Mouse (Mus musculus): ENCODE results near the gene Ptdss2. TPM values are rescaled to one million over a fixed set of nuclear protein-coding genes. Genes with fewer than 3 reads are reported as not detected.
A peak's percentile ranks its signal among the peaks of the same experiment; 100 is the strongest.

Ptdss2 gene
- total and polyA plus RNA-seq, 2 experiments from 2014 or later, result 19.6 to 90.9 TPM

DNA sequence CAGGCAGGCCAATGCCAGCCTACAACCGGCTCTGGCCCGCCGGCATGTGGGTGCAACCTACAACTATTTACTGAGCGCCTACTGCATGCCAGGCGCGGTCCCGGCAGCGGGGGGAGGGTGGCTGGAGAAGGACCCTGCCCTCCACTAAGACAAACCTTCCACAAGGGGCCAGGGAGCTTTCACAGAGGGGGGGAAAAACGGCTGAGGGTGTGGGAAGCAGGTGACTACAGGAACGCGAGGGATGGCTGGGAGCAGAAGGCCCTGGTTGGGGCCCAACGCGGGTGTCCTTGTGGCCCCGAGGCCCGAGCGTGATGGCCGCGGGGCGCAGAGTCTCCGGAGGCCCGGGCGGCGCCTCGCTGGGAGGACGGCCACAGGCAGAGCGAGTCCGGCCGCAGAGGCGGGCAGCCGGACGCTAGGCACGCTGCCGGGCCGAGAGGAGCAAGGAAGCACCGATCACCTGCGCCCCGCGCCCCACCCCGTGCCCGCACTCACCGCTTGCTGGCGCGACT, 71.2 kb downstream of the Ptdss2 start:
- peak overlapping the region; percentile 96 for H3K4me3 ChIP-seq (ENCODE audit: low read depth, low read length)
- H3K36me3 ChIP-seq (ENCODE audit: insufficient read depth, low read length), result peaks cover 33% of the 10 kb centered on the region
- TF ChIP-seq CTCF (IDR thresholded peaks at IDR 0.05), result 0 out of 2 replicates have a peak, but pooled peaks have one; percentile 6
- ATAC-seq (ENCODE audit: low FRiP score) (peak; percentile 20), DNase-seq (ENCODE audit: low spot score) (peak; percentile 14)
- WGBS, result under 1% methylated on average over 34 of the region's 43 CpGs
- H3K9me3 ChIP-seq (ENCODE audit: low read length), result no peaks in the 10 kb centered on the region
- peak overlapping the region; percentile 65 for H3K4me2 ChIP-seq (ENCODE audit: low read depth, low read length, poor library complexity, severe bottlenecking)
- H3K4me1 ChIP-seq (ENCODE audit: insufficient read depth, low read length), result peaks cover 8% of the 10 kb centered on the region; the same call in 1 of the 2 replicates
- H3K9ac ChIP-seq (replicated peaks; ENCODE audit: low read length, poor library complexity, severe bottlenecking), result peak overlapping the region; percentile 94
- no peaks in the 10 kb centered on the region for H3K27me3 ChIP-seq (ENCODE audit: insufficient read depth, low read length)
- H3K27ac ChIP-seq (ENCODE audit: low read depth, low read length), result peak overlapping the region; percentile 85

DNA sequence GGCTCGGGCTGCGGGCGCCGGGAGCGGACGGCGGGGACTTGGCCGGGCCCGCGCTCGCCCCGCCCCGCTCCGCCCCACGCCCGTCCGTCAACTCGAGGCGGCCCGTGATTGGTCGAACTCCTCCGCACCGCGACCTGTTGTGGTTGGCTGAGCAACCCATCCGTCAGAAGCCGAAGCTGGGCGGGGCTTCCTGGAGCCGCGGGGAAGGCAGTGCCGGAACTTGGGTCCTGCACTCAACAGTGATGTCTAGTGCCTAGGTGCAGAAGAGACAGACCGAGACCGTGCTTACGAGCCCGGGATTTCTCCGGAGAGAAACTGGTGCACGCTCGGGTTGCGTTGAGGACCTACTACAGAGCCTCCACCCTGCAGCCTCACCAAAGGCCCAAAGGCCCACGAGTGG, 71.8 kb downstream of the Ptdss2 start, which contains the start of the genes Hras and Lrrc56:
Gene Hras (minus strand): TSS at position 58 of the 400 bp plus-strand sequence.
Gene Lrrc56 (plus strand): TSS at position 210 of the 400 bp plus-strand sequence.
- ATAC-seq (ENCODE audit: low FRiP score), result peak; percentile 93
- H3K4me3 ChIP-seq (ENCODE audit: low read depth, low read length), result peak within 1 kb of the TSS; percentile 96
- peak within 1 kb of the TSS; percentile 85 for H3K27ac ChIP-seq (ENCODE audit: low read depth, low read length)
- no peaks in the 10 kb centered on the region for H3K27me3 ChIP-seq (ENCODE audit: insufficient read depth, low read length)
- TF ChIP-seq CTCF (IDR thresholded peaks at IDR 0.05), result no peak
- H3K36me3 ChIP-seq (ENCODE audit: insufficient read depth, low read length), result peaks cover 33% of the 10 kb centered on the region
- H3K9me3 ChIP-seq (ENCODE audit: low read length), result no peaks in the 10 kb centered on the region
- H3K4me2 ChIP-seq (ENCODE audit: low read depth, low read length, poor library complexity, severe bottlenecking), result peak within 1 kb of the TSS; percentile 65
- H3K9ac ChIP-seq (replicated peaks; ENCODE audit: low read length, poor library complexity, severe bottlenecking), result peak within 1 kb of the TSS; percentile 94
- under 1% methylated on average over 27 of the region's 39 CpGs for WGBS
- peaks cover 8% of the 10 kb centered on the region; the same call in 1 of the 2 replicates for H3K4me1 ChIP-seq (ENCODE audit: insufficient read depth, low read length)
- peak; percentile 98 for DNase-seq (ENCODE audit: low spot score)

DNA sequence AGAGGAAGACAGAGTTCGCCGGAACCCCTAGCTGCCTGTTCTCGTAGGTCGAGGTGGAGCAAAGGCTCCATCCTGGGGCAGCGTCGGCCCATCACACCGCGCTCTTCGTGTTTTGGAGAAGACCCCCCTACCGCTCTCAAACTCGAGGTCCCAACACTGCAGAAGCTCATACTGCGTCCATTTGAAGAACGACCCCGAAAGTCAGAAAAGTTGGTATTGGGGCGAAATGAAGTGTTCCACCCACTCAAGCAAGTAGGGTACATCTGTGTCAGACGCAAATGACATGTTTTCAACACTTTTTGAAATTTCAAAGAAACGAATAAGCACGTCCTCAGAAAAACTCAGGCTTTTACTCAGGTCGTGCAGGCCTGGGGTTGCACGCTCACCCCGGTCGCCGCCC, 72.2 kb downstream of the Ptdss2 start:
- Histone ChIP-seq H3K4me3 (ENCODE audit: low read depth, low read length) (peak overlapping the region; percentile 96), H3K9ac (replicated peaks; ENCODE audit: low read length, poor library complexity, severe bottlenecking) (peak overlapping the region; percentile 14; the same call in 1 of the 2 replicates), H3K9me3 (ENCODE audit: low read length) (no peaks in the 10 kb centered on the region), H3K4me2 (ENCODE audit: low read depth, low read length, poor library complexity, severe bottlenecking) (peak overlapping the region; percentile 65), H3K27ac (ENCODE audit: low read depth, low read length) (0 out of 2 replicates have a peak overlapping the region, but pooled peaks have one; percentile 55), H3K27me3 (ENCODE audit: insufficient read depth, low read length) (no peaks in the 10 kb centered on the region), H3K36me3 (ENCODE audit: insufficient read depth, low read length) (peaks cover 30% of the 10 kb centered on the region), H3K4me1 (ENCODE audit: insufficient read depth, low read length) (peaks cover 8% of the 10 kb centered on the region; the same call in 1 of the 2 replicates)
- WGBS, result under 1% methylated on average over 23 of the region's 23 CpGs
- DNase-seq (ENCODE audit: low spot score), result no peak
- ATAC-seq (ENCODE audit: low FRiP score), result no peak
- no peak for TF ChIP-seq CTCF (IDR thresholded peaks at IDR 0.05)

DNA sequence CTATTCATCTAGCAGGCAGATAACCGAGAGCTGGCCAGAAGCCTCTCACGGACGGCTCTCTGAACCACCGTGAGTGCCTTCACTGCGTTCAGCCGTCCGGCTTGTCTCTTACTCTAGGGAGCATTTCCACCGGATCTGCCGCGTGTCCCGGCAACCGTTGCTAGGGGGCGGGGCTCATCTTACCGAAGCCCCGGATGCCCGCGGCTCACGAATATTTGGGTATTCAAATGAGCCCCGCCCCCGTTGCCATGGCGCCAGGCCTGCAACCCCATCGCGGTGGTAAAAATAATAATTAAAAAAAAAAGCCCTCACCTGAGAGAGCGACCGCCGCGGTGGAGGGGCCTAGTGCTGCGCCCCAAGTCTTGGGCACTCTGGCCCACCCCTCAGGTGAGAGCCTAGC, 72.6 kb downstream of the Ptdss2 start:
- Histone ChIP-seq H3K9ac (replicated peaks; ENCODE audit: low read length, poor library complexity, severe bottlenecking) (peak overlapping the region; percentile 14; the same call in 1 of the 2 replicates), H3K27ac (ENCODE audit: low read depth, low read length) (peak overlapping the region; percentile 47; the same call in 1 of the 2 replicates), H3K27me3 (ENCODE audit: insufficient read depth, low read length) (no peaks in the 10 kb centered on the region), H3K9me3 (ENCODE audit: low read length) (no peaks in the 10 kb centered on the region), H3K36me3 (ENCODE audit: insufficient read depth, low read length) (peaks cover 26% of the 10 kb centered on the region), H3K4me2 (ENCODE audit: low read depth, low read length, poor library complexity, severe bottlenecking) (peak overlapping the region; percentile 65), H3K4me1 (ENCODE audit: insufficient read depth, low read length) (peaks cover 8% of the 10 kb centered on the region; the same call in 1 of the 2 replicates), H3K4me3 (ENCODE audit: low read depth, low read length) (peak overlapping the region; percentile 96)
- DNase-seq (ENCODE audit: low spot score) (peak; percentile 92), ATAC-seq (ENCODE audit: low FRiP score) (peak; percentile 48)
- TF ChIP-seq CTCF (IDR thresholded peaks at IDR 0.05), result no peak
- under 1% methylated on average over 28 of the region's 28 CpGs for WGBS

DNA sequence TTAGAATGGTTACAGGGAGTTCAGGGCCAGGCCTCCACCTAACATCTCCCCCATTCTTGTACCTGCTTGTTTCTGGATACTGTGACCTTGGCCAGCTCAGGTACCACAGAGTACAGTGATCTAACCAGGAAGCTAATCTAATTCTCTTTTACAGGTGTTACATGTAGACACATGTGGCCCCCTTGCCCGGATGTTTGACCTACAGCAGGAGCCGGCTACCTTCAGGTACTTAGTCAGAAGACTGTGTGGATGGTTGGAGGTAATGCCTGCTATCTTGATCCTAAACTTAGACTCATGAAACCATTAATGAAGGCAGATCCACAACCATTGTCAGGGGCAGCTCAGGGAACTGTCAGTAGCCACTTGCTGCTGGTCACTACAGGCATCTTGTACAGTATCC, 73.6 kb downstream of the Ptdss2 start:
- Histone ChIP-seq H3K27ac (ENCODE audit: low read depth, low read length) (no peak overlapping the region), H3K4me1 (ENCODE audit: insufficient read depth, low read length) (peaks cover 8% of the 10 kb centered on the region; the same call in 1 of the 2 replicates), H3K9ac (replicated peaks; ENCODE audit: low read length, poor library complexity, severe bottlenecking) (no peak overlapping the region), H3K36me3 (ENCODE audit: insufficient read depth, low read length) (peaks cover 17% of the 10 kb centered on the region), H3K4me2 (ENCODE audit: low read depth, low read length, poor library complexity, severe bottlenecking) (0 out of 2 replicates have a peak overlapping the region, but pooled peaks have one; percentile 65), H3K4me3 (ENCODE audit: low read depth, low read length) (no peak overlapping the region), H3K9me3 (ENCODE audit: low read length) (no peaks in the 10 kb centered on the region), H3K27me3 (ENCODE audit: insufficient read depth, low read length) (no peaks in the 10 kb centered on the region)
- 93% methylated on average over 2 of the region's 2 CpGs for WGBS
- TF ChIP-seq CTCF (IDR thresholded peaks at IDR 0.05), result no peak
- no peak for DNase-seq (ENCODE audit: low spot score)
- no peak for ATAC-seq (ENCODE audit: low FRiP score)

DNA sequence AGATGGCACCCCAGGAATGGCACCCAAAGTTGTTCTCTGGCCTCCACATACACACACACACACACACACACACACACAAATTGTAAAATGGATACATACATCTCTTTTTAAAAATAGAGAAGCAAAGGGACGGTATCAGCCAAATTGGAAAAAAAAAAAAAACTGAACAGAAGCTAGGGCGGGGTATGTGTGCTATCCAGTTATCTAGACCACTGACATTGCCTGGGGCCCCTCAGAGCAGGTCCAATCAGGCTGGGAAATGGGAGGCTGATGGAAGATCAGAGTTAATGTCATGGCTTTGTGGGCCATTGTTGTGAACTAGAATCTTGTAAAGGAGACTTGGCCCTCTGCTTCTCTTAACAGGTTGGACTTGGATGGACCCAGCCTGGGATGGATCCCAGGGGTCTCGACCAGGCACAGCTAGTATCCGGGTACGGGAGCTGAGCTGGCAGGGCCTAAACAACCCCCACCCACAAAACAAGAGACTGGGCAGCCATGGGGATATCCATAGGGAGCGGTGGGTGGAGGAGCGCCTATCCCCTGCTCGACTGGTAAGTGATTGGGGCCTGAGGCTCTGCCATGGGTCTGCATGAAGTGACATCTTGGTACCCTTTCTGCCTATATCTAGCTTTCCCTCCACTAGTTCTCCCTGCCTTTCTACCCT, 74.6 kb downstream of the Ptdss2 start:
- 86% methylated on average over 8 of the region's 8 CpGs for WGBS
- ATAC-seq (ENCODE audit: low FRiP score) (no peak), DNase-seq (ENCODE audit: low spot score) (no peak)
- H3K4me2 ChIP-seq (ENCODE audit: low read depth, low read length, poor library complexity, severe bottlenecking), result no peak overlapping the region
- no peak overlapping the region for H3K9ac ChIP-seq (replicated peaks; ENCODE audit: low read length, poor library complexity, severe bottlenecking)
- peaks cover 7% of the 10 kb centered on the region for H3K36me3 ChIP-seq (ENCODE audit: insufficient read depth, low read length)
- H3K4me3 ChIP-seq (ENCODE audit: low read depth, low read length), result no peak overlapping the region
- H3K4me1 ChIP-seq (ENCODE audit: insufficient read depth, low read length), result peaks cover 8% of the 10 kb centered on the region; the same call in 1 of the 2 replicates
- H3K9me3 ChIP-seq (ENCODE audit: low read length), result no peaks in the 10 kb centered on the region
- H3K27me3 ChIP-seq (ENCODE audit: insufficient read depth, low read length), result no peaks in the 10 kb centered on the region
- no peak overlapping the region for H3K27ac ChIP-seq (ENCODE audit: low read depth, low read length)
- TF ChIP-seq CTCF (IDR thresholded peaks at IDR 0.05), result no peak

Data from midbrain, postnatal 0 days (tissue).